Mouse (Mus musculus) monocyte, adult 59 days (primary cell): ENCODE data around the gene Sh3gl3. TPM values are rescaled to one million over a fixed set of nuclear protein-coding genes. Genes with fewer than 3 reads are reported as not detected.

Experiments used
- total RNA-seq, 2 experiments: library from RNA; stranded (reverse); gene quantifications; one replicate each; pipeline ENCODE4 v1.2.4; 2023

Gene Sh3gl3
- total RNA-seq, result not detected

GRCm38 (mm10) chr7:82173540-82173939 is at the start of gene Sh3gl3:
TSS of gene Sh3gl3 (plus strand) at chr7:82173840.

DNA sequence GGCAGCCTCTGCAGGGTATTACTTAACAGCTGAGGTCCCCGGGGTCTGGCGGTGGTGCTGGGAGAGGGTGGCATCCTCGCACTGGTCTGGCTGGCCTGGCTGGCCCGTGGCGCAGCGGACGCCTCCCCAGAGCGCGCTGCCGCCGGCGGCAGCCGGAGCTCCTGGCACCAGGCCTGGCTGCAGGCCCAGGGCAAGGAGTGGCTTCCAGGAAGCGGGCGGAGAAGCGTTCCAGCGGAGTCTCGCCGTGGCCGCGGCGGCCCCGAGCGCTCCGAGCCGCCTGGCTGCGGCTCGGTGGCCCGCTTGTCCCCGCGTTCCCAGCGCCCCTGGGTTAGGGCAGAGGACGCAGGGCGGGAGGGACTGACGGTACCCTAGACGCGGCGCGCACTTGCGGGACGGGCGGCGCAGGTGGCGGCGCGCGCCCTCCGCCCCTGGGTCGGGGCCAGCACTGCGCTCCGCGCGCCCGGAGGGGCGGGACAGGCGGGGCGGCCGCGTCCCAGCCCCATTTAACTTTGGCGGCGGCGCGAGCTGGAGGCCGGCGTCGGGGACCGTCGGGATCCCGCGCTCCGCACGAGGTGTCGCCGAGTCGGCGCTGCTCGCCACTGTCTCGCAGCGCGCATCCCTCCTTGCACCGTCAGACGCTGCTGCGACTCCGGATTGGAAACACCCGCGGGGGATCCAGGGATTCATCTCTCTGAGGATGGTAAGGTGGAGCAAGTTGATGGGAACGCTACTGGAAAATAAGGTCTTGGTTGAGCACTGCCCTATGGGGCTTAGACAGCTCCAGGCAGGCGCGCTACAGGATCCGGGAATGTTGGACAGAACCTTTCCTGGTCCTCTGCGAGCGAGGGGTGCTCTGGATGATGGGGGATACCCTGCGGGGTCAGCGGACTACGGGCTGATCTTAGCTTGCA is 161.8 kb downstream of the Sh3gl3 start, which contains the start of gene Adamtsl3:
Gene Adamtsl3 (plus strand): TSS at position 484 of the 911 bp plus-strand sequence.

Other genes with a start within 250 kb of the Sh3gl3 start
- gene Hdgfl3, start 239.4 kb upstream of the Sh3gl3 start, total RNA-seq, result under 1 TPM; 0.12 to 0.18 TPM
- gene Bnc1, start 181.5 kb upstream of the Sh3gl3 start, total RNA-seq, result under 1 TPM; 0.18 to 0.29 TPM
- not detected for gene Adamtsl3, start 161.9 kb downstream of the Sh3gl3 start, total RNA-seq